Mouse (Mus musculus) brain, embryonic 14.5 days (tissue): Measurements from ENCODE around the gene Bcl6.

ENCODE experiments used
- CTCF ChIP-seq: fragments of 200-500 bp; IDR thresholded peaks from 2 replicates; pipeline ENCODE4 v1.5.1; 2012; ENCODE audit warnings: inconsistent platforms, mild to moderate bottlenecking, moderate library complexity, borderline replicate concordance; ENCODE audit not compliant: insufficient read depth, insufficient read length; ENCODE audit errors: extremely low read depth
- POLR2A ChIP-seq: fragments of 200-500 bp; IDR thresholded peaks from 2 replicates; pipeline ENCODE4 v1.6.1; 2012; ENCODE audit warnings: mild to moderate bottlenecking, inconsistent platforms, borderline replicate concordance; ENCODE audit not compliant: poor library complexity, insufficient read depth, insufficient read length, severe bottlenecking; ENCODE audit errors: extremely low read depth

DNA sequence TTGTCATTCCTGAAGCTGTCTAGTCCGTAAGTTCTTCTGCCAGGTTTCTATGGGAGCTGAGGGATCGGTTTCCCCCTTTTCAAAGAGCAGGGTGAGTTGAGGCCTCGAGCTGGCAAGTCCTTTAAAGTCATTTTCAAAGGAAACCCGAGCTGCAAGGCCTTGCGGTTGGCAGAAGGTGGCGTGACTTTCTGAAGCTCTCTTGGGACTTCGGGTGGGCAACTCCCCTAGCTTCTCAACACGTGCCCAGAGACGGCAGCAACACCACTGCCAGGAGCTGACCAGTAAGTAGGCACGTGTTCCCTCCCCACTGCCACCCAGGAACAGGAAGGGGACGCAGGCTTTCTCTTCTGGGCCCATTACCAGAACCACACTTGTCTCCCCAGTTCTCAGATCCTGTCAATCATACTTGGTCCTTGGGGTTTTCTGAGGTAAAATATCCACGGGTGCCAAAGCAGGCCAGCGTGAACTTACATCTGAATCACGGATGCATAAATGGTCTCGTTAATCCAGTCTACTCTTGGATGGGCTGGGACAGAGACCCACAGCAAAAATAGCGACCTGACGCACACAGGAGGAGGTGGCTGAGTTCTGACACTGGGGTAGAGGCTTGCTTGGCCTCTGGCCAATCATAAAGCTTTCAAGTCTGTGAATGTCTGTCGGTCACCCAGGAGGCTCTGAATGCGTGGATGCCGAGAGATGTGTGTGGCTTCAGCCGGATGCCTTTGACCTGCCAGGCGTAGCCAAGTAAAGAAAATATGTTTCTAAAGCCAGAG, 24.6 kb downstream of the Bcl6 start:
- TF ChIP-seq POLR2A (no peak), CTCF (no peak)
